Mouse (Mus musculus) hindbrain, embryonic 15.5 days (tissue): ENCODE data around the gene Dusp23. TPM values are rescaled to one million over a fixed set of nuclear protein-coding genes. Genes with fewer than 3 reads are reported as not detected.

Experiments used
- ATAC-seq: fragments of 200-750 bp; cut with Nextera tagmentation; 2 replicates; pipeline ENCODE4 v1.8.0; 2017; ENCODE audit warnings: low read depth, moderate number of reproducible peaks, moderate TSS enrichment; ENCODE audit not compliant: low FRiP score
- H3K27ac ChIP-seq: fragments of 300-500 bp; sonication (generic); replicated peaks from 2 replicates; pipeline ENCODE4 v1.5.1; 2015; ENCODE audit warnings: mild to moderate bottlenecking, inconsistent platforms
- H3K27me3 ChIP-seq: fragments of 300-500 bp; sonication (generic); 2 replicates; pipeline ENCODE4 v1.6.1; 2015; ENCODE audit warnings: control low read depth, inconsistent platforms
- H3K36me3 ChIP-seq: fragments of 300-500 bp; sonication (generic); 2 replicates; pipeline ENCODE4 v1.6.1; 2015; ENCODE audit warnings: control low read depth, inconsistent platforms
- H3K4me1 ChIP-seq: fragments of 300-500 bp; sonication (generic); replicated peaks from 2 replicates; pipeline ENCODE4 v1.6.1; 2015; ENCODE audit warnings: control low read depth, inconsistent platforms
- H3K4me2 ChIP-seq: fragments of 300-500 bp; sonication (generic); 2 replicates; pipeline ENCODE4 v1.6.1; 2015; ENCODE audit warnings: moderate library complexity, mild to moderate bottlenecking, inconsistent platforms
- H3K4me3 ChIP-seq: fragments of 300-500 bp; sonication (generic); 2 replicates; pipeline ENCODE4 v1.5.1; 2015; ENCODE audit warnings: mild to moderate bottlenecking, inconsistent platforms
- H3K9ac ChIP-seq: fragments of 300-500 bp; sonication (generic); 2 replicates; pipeline ENCODE4 v1.6.1; 2015; ENCODE audit warnings: inconsistent platforms
- H3K9me3 ChIP-seq: fragments of 300-500 bp; sonication (generic); 2 replicates; pipeline ENCODE4 v1.6.1; 2016; ENCODE audit warnings: control low read depth, inconsistent platforms
- WGBS: fragments of 180-500 bp; shearing (Covaris S2); methylation state at CpG from one replicate; pipeline ENCODE4 v1.1.7; 2015; 5-methylcytosine and 5-hydroxymethylcytosine counted together
- polyA plus RNA-seq: library from polyadenylated mRNA; unstranded; fragments of >200 nt; fragmentation: Nextera tagmentation; extraction: Ambion mirVana; gene quantifications from 2 replicates; pipeline ENCODE4 v1.2.1, GENCODE M21; 2015

The Dusp23 gene
- polyA plus RNA-seq, 1 experiment from 2014 or later, result 10.1 TPM

GRCm38 (mm10) chr1:172585612-172586567 is 46.9 kb downstream of the Dusp23 start:
- WGBS, result 17% methylated on average over 26 of the region's 26 CpGs
- H3K27me3 ChIP-seq, result no peaks in the 10 kb centered on the region; the same call in 1 of the 2 replicates
- H3K36me3 ChIP-seq, result no peaks in the 10 kb centered on the region
- peak overlapping the region; percentile 24 for H3K4me2 ChIP-seq
- H3K4me1 ChIP-seq, result peaks cover 14% of the 10 kb centered on the region
- H3K27ac ChIP-seq, result peak overlapping the region; percentile 47
- no peak overlapping the region for H3K4me3 ChIP-seq
- H3K9me3 ChIP-seq, result no peaks in the 10 kb centered on the region
- no peak overlapping the region for H3K9ac ChIP-seq
- ATAC-seq, result peak; percentile 58; the same call in 1 of the 2 replicates

DNA sequence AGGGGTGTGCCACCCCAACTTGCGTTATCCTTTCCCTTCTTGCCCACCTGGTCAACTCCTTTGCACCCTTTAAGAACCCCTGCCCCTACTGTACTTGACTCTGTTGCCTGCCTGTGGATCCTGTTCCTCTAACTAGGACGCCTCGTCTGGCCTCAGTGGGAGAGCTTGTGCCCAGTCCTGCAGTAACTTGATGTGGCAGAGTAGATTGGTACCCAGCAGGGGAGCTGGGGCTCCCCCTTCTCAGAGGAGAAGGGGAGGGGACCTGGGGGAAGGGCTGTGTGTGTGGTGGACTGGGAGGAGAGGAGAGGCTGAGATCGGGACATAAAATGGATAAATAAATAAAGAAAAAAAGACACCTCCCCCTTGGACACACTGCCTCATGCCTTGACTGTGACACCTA is 47.7 kb downstream of the Dusp23 start:
- WGBS, result 45% methylated on average over 4 of the region's 4 CpGs
- no peak overlapping the region for H3K27ac ChIP-seq
- ATAC-seq, result peak; percentile 39
- H3K27me3 ChIP-seq, result no peaks in the 10 kb centered on the region; the same call in 1 of the 2 replicates
- H3K9me3 ChIP-seq, result no peaks in the 10 kb centered on the region
- peak overlapping the region; percentile 24; the same call in 1 of the 2 replicates for H3K4me2 ChIP-seq
- H3K4me1 ChIP-seq, result peaks cover 14% of the 10 kb centered on the region
- H3K9ac ChIP-seq, result no peak overlapping the region
- no peaks in the 10 kb centered on the region for H3K36me3 ChIP-seq
- no peak overlapping the region for H3K4me3 ChIP-seq

GRCm38 (mm10) chr1:172584271-172584670 is 48.5 kb downstream of the Dusp23 start:
- Histone ChIP-seq H3K9ac (no peak overlapping the region), H3K27me3 (no peaks in the 10 kb centered on the region; the same call in 1 of the 2 replicates), H3K4me3 (no peak overlapping the region), H3K4me2 (no peak overlapping the region), H3K36me3 (no peaks in the 10 kb centered on the region), H3K9me3 (no peaks in the 10 kb centered on the region), H3K4me1 (peaks cover 14% of the 10 kb centered on the region), H3K27ac (no peak overlapping the region)
- WGBS, result 89% methylated on average over 6 of the region's 6 CpGs
- no peak for ATAC-seq

GRCm38 (mm10) chr1:172582436-172582835 is 50.3 kb downstream of the Dusp23 start:
- H3K36me3 ChIP-seq, result no peaks in the 10 kb centered on the region
- no peak overlapping the region for H3K9ac ChIP-seq
- no peak overlapping the region for H3K27ac ChIP-seq
- H3K4me2 ChIP-seq, result no peak overlapping the region
- no peaks in the 10 kb centered on the region; the same call in 1 of the 2 replicates for H3K27me3 ChIP-seq
- no peak overlapping the region for H3K4me3 ChIP-seq
- H3K4me1 ChIP-seq, result peaks cover 14% of the 10 kb centered on the region
- ATAC-seq, result no peak
- no peaks in the 10 kb centered on the region for H3K9me3 ChIP-seq
- WGBS, result 89% methylated on average over 8 of the region's 8 CpGs

Other genes with a start within 250 kb of the Dusp23 start
- gene Slamf9, start 157.6 kb downstream of the Dusp23 start, polyA plus RNA-seq, result 0.12 and 0.18 TPM in 2 replicates
- gene Igsf9, start 151.2 kb downstream of the Dusp23 start, polyA plus RNA-seq, result 45.7 and 49.3 TPM in 2 replicates
- gene Tagln2, start 132.9 kb downstream of the Dusp23 start, polyA plus RNA-seq, result 77.7 and 83.7 TPM in 2 replicates
- 2.8 and 4.6 TPM in 2 replicates for gene Cfap45, start 112.2 kb downstream of the Dusp23 start, polyA plus RNA-seq
- 0.71 and 1.1 TPM in 2 replicates for gene Vsig8, start 77.0 kb downstream of the Dusp23 start, polyA plus RNA-seq
- 0.13 TPM in 1 of 2 replicates, not detected in the other for gene Slamf8, start 42.4 kb downstream of the Dusp23 start, polyA plus RNA-seq
- gene Fcrl6, start 30.4 kb downstream of the Dusp23 start, polyA plus RNA-seq, result 0.22 and 0.26 TPM in 2 replicates
- 0.09 and 0.12 TPM in 2 replicates for gene Crp, start 65.1 kb upstream of the Dusp23 start, polyA plus RNA-seq